Mouse (Mus musculus) layer of hippocampus, adult 2 months (tissue): ENCODE results near the gene Sumf1. TPM values are rescaled to one million over a fixed set of nuclear protein-coding genes. Genes with fewer than 3 reads are reported as not detected.

Experiments
- DNase-seq, 2 experiments: peaks; one replicate each; pipeline ENCODE4 v3.0.0; 2022; ENCODE audit warnings: low spot score in 2 of 2
- H3K27ac ChIP-seq: fragments of 200-600 bp; 2 replicates; pipeline ENCODE4 v1.8.1; 2022
- H3K4me3 ChIP-seq: fragments of 200-600 bp; 2 replicates; pipeline ENCODE4 v1.8.1; 2022; ENCODE audit warnings: mild to moderate bottlenecking
- CTCF ChIP-seq: fragments of 200-600 bp; conservative IDR thresholded peaks from 2 replicates; pipeline ENCODE4 v1.8.1; 2022; ENCODE audit warnings: antibody characterized with exemption, mild to moderate bottlenecking, moderate library complexity
- total RNA-seq, 2 experiments: library from RNA; stranded (reverse); gene quantifications; 2 replicates each; pipeline ENCODE4 v1.2.3; 2021

Sumf1 gene
- total RNA-seq, 2 experiments from 2014 or later: 20.6 to 21.9 TPM

- no peak for DNase-seq
- H3K4me3 ChIP-seq: no peak overlapping the region
- TF ChIP-seq CTCF: no peak
- no peak overlapping the region for H3K27ac ChIP-seq
Observed at GRCm38 (mm10) chr6:108154243-108154642, 31.1 kb downstream of the Sumf1 start.

- TF ChIP-seq CTCF: no peak
- DNase-seq: no peak
- Histone ChIP-seq H3K4me3 (no peak overlapping the region), H3K27ac (no peak overlapping the region)
Observed at GRCm38 (mm10) chr6:108152661-108153269, 32.6 kb downstream of the Sumf1 start.

- no peak for TF ChIP-seq CTCF
- DNase-seq: no peak
Observed at GRCm38 (mm10) chr6:108152081-108152480, 33.3 kb downstream of the Sumf1 start.

GRCm38 (mm10) chr6:108149235-108149634 lies 36.1 kb downstream of the Sumf1 start:
- no peak for TF ChIP-seq CTCF
- H3K4me3 ChIP-seq: no peak overlapping the region
- no peak overlapping the region for H3K27ac ChIP-seq
- no peak for DNase-seq

More at GRCm38 (mm10) chr6:108152081-108152480, 33.3 kb downstream of the Sumf1 start:
- H3K4me3 ChIP-seq: no peak overlapping the region
- no peak overlapping the region for H3K27ac ChIP-seq

- Histone ChIP-seq H3K27ac (no peak overlapping the region), H3K4me3 (no peak overlapping the region)
- no peak for DNase-seq
- no peak for TF ChIP-seq CTCF
Observed at GRCm38 (mm10) chr6:108148435-108148834, 36.9 kb downstream of the Sumf1 start.

GRCm38 (mm10) chr6:108146637-108147036 lies 38.7 kb downstream of the Sumf1 start:
- no peak overlapping the region for H3K27ac ChIP-seq
- no peak for TF ChIP-seq CTCF
- H3K4me3 ChIP-seq: no peak overlapping the region
- no peak for DNase-seq

GRCm38 (mm10) chr6:108145941-108146588 lies 39.3 kb downstream of the Sumf1 start:
- DNase-seq: peak; percentile 41 to 67
- TF ChIP-seq CTCF: no peak
- Histone ChIP-seq H3K4me3 (no peak overlapping the region), H3K27ac (peak overlapping the region; percentile 18; the same call in 1 of the 2 replicates)

GRCm38 (mm10) chr6:108145241-108145640 lies 40.1 kb downstream of the Sumf1 start:
- H3K27ac ChIP-seq: no peak overlapping the region
- no peak for DNase-seq
- no peak overlapping the region for H3K4me3 ChIP-seq
- TF ChIP-seq CTCF: no peak

- Histone ChIP-seq H3K27ac (no peak overlapping the region; the same call in 1 of the 2 replicates), H3K4me3 (no peak overlapping the region)
- TF ChIP-seq CTCF: no peak
- DNase-seq: peak in 1 of 2 experiments; percentile 58
Observed at GRCm38 (mm10) chr6:108142796-108143195, 42.6 kb downstream of the Sumf1 start.

GRCm38 (mm10) chr6:108140722-108141490 lies 44.5 kb downstream of the Sumf1 start:
- DNase-seq: no peak
- TF ChIP-seq CTCF: no peak
- Histone ChIP-seq H3K27ac (no peak overlapping the region), H3K4me3 (no peak overlapping the region)

GRCm38 (mm10) chr6:108137031-108137430 lies 48.4 kb downstream of the Sumf1 start:
- Histone ChIP-seq H3K27ac (no peak overlapping the region), H3K4me3 (no peak overlapping the region)
- TF ChIP-seq CTCF: no peak
- no peak for DNase-seq

GRCm38 (mm10) chr6:108136286-108136685 lies 49.1 kb downstream of the Sumf1 start:
- no peak overlapping the region for H3K27ac ChIP-seq
- TF ChIP-seq CTCF: no peak
- no peak for DNase-seq
- H3K4me3 ChIP-seq: no peak overlapping the region

- Histone ChIP-seq H3K27ac (0 out of 2 replicates have a peak overlapping the region, but pooled peaks have one; percentile 20), H3K4me3 (no peak overlapping the region)
- DNase-seq: no peak
- TF ChIP-seq CTCF: no peak
Observed at GRCm38 (mm10) chr6:108132268-108132935, 53.0 kb downstream of the Sumf1 start.
